Mouse (Mus musculus) cerebellum, adult 2 months (tissue): ENCODE data around the gene Schip1.

Experiments used
- CTCF ChIP-seq: fragments of 200-500 bp; IDR thresholded peaks from 2 replicates; pipeline ENCODE4 v1.5.1; 2011; ENCODE audit warnings: low read depth, mild to moderate bottlenecking, control low read depth, low read length, moderate library complexity, borderline replicate concordance; ENCODE audit not compliant: insufficient read depth
- POLR2A ChIP-seq: fragments of 200-500 bp; IDR thresholded peaks from 2 replicates; pipeline ENCODE4 v1.6.1; 2011; ENCODE audit warnings: low read length, control low read depth, borderline replicate concordance; ENCODE audit not compliant: insufficient read depth

- TF ChIP-seq CTCF, result no peak
- TF ChIP-seq POLR2A, result no peak
These were observed 471.5 kb downstream of the Schip1 start for GRCm38 (mm10) chr3:68536071-68536470.
